Mouse (Mus musculus): ENCODE measurements around the gene Rrp36. TPM values are rescaled to one million over a fixed set of nuclear protein-coding genes. Genes with fewer than 3 reads are reported as not detected.

The Rrp36 gene
- polyA plus RNA-seq, 1 experiment from 2014 or later = 21.5 TPM

- ATAC-seq (ENCODE audit: insufficient read depth) = peak; percentile 77
- no peaks in the 10 kb centered on the region for H3K27me3 ChIP-seq
- under 1% methylated on average over 53 of the region's 53 CpGs for WGBS (ENCODE audit: insufficient replicate concordance)
- H3K4me1 ChIP-seq (replicated peaks) = peaks cover 43% of the 10 kb centered on the region
- H3K27ac ChIP-seq (replicated peaks) = peak within 1 kb of the TSS; percentile 81
- H3K36me3 ChIP-seq (replicated peaks) = peaks cover 13% of the 10 kb centered on the region
- peak within 1 kb of the TSS; percentile 78 for H3K4me3 ChIP-seq (replicated peaks)
- H3K4me2 ChIP-seq = peak within 1 kb of the TSS; percentile 92
- H3K9ac ChIP-seq = peak within 1 kb of the TSS; percentile 73
- H3K9me3 ChIP-seq (replicated peaks) = no peaks in the 10 kb centered on the region
Measured at GRCm38 (mm10) chr17:46645561-46646321, 28.4 kb downstream of the Rrp36 start, which contains the start of the genes Klc4 and Mrpl2. Gene Klc4, minus strand, starts transcription at chr17:46646022. Gene Mrpl2, plus strand, starts transcription at chr17:46646229.

- peak overlapping the region; percentile 92 for H3K4me2 ChIP-seq
- 0 out of 2 replicates have a peak, but pooled peaks have one; percentile 10 for ATAC-seq (ENCODE audit: insufficient read depth)
- WGBS (ENCODE audit: insufficient replicate concordance) = 12% methylated on average over 11 of the region's 11 CpGs
- peak overlapping the region; percentile 64 for H3K9ac ChIP-seq
- no peaks in the 10 kb centered on the region for H3K27me3 ChIP-seq
- peak overlapping the region; percentile 81 for H3K27ac ChIP-seq (replicated peaks)
- peaks cover 36% of the 10 kb centered on the region for H3K4me1 ChIP-seq (replicated peaks)
- H3K4me3 ChIP-seq (replicated peaks) = peak overlapping the region; percentile 78
- H3K36me3 ChIP-seq (replicated peaks) = peaks cover 13% of the 10 kb centered on the region
- no peaks in the 10 kb centered on the region for H3K9me3 ChIP-seq (replicated peaks)
Measured at GRCm38 (mm10) chr17:46644916-46645475, 29.2 kb downstream of the Rrp36 start.

DNA sequence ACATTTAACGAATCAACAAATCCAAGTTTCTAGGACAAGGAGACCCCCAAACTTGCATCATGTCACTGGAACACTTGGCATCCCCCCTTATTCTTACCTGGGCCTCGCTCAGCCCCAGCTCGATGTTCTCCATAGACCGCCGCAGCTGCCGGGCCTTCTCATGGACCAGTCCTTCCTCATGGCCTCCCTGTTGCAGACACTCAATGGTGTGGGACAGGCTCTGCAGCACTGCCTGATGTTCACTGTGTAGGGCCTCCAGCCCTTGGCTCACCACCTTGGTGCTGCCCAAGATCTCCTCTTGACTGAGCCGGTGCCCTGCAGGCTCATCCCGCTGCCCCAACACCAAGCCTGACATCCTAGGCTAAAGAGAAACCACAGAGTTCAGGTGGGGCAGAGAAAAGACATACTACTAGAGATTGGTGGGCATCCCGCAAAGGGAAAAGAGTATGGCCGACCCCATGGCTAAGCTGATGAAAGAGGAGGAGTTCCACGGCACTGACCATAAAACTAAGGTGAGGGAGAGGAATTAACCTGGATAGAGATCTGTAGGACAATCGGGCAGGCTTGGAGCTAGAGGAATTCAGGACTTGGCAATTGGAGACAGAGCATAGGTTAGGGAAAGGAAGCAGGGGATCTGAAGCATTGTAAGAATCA, 29.9 kb downstream of the Rrp36 start:
- Histone ChIP-seq H3K27ac (replicated peaks) (0 out of 2 replicates have a peak overlapping the region, but pooled peaks have one; percentile 81), H3K4me1 (replicated peaks) (peaks cover 32% of the 10 kb centered on the region), H3K36me3 (replicated peaks) (peaks cover 13% of the 10 kb centered on the region), H3K4me3 (replicated peaks) (peak overlapping the region; percentile 78), H3K9ac (no peak overlapping the region), H3K27me3 (no peaks in the 10 kb centered on the region), H3K4me2 (peak overlapping the region; percentile 92), H3K9me3 (replicated peaks) (no peaks in the 10 kb centered on the region)
- no peak for ATAC-seq (ENCODE audit: insufficient read depth)
- WGBS (ENCODE audit: insufficient replicate concordance) = 75% methylated on average over 12 of the region's 12 CpGs

GRCm38 (mm10) chr17:46642060-46642459, 32.1 kb downstream of the Rrp36 start:
- Histone ChIP-seq H3K4me3 (replicated peaks) (no peak overlapping the region), H3K4me2 (no peak overlapping the region), H3K9ac (no peak overlapping the region), H3K27me3 (no peaks in the 10 kb centered on the region), H3K9me3 (replicated peaks) (no peaks in the 10 kb centered on the region), H3K36me3 (replicated peaks) (no peaks in the 10 kb centered on the region), H3K4me1 (replicated peaks) (peaks cover 28% of the 10 kb centered on the region), H3K27ac (replicated peaks) (no peak overlapping the region)
- no peak for ATAC-seq (ENCODE audit: insufficient read depth)
- WGBS (ENCODE audit: insufficient replicate concordance) = 81% methylated on average over 17 of the region's 17 CpGs

DNA sequence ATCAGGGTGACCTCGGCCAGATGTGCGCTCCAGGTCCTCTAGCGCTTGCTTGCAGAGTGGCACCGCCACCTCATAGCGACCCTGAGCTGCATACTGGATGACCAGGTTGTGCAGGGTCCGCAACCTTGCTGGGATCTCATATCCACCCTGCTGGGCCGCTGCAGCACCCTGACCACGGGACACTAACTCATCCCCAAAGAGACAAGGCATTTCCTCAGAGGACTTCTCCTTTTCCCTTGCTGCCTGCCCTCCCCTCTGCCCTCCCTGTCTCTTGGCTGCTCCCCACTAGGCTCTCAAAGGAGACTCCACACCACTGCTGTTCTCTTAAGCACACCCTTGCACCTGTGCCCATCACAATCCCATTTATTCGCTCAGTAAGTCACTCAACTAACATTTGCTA, 34.2 kb downstream of the Rrp36 start:
- Histone ChIP-seq H3K4me2 (no peak overlapping the region; the same call in 1 of the 2 replicates), H3K9me3 (replicated peaks) (no peaks in the 10 kb centered on the region), H3K4me3 (replicated peaks) (no peak overlapping the region), H3K4me1 (replicated peaks) (peaks cover 19% of the 10 kb centered on the region), H3K36me3 (replicated peaks) (no peaks in the 10 kb centered on the region), H3K9ac (no peak overlapping the region), H3K27ac (replicated peaks) (no peak overlapping the region), H3K27me3 (no peaks in the 10 kb centered on the region)
- WGBS (ENCODE audit: insufficient replicate concordance) = 36% methylated on average over 9 of the region's 9 CpGs
- ATAC-seq (ENCODE audit: insufficient read depth) = no peak

DNA sequence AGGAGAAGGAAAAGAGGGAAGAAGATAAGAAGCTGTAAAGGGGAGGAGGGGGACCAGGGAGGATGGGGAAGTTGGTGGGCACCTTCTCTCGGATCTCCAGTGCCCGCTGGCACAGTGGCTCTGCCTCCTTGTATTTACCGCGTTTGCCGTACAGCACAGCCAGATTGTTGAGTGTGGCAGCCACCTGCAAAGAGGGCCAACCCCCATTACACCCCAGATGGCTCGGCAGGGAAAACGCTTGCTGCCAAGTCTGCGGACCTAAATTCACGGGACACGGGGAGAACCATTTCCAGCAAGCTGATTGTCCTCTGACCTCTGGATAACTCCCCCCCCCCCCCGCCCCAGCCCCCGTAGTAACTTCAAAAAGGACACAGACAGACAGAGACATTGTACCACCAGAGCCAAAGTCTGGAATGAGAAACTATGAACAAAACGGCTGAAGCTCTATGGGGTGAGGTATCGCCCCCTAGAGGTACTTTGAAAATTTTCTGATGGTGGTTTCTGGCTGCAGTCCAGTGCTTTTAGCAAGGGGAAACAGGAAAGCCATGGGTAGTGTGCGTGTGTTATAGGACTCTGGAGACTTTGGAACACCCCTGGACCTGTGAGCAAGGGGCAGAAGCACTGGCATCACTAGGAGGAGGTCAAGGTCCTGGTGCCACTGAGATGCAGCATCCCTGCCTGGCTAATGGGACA, 37.2 kb downstream of the Rrp36 start:
- 25% methylated on average over 15 of the region's 15 CpGs for WGBS (ENCODE audit: insufficient replicate concordance)
- no peak overlapping the region for H3K4me3 ChIP-seq (replicated peaks)
- no peak overlapping the region for H3K9ac ChIP-seq
- H3K36me3 ChIP-seq (replicated peaks) = no peaks in the 10 kb centered on the region
- H3K4me1 ChIP-seq (replicated peaks) = peaks cover 9% of the 10 kb centered on the region; the same call in 1 of the 2 replicates
- H3K27me3 ChIP-seq = no peaks in the 10 kb centered on the region
- no peak overlapping the region for H3K27ac ChIP-seq (replicated peaks)
- no peak for ATAC-seq (ENCODE audit: insufficient read depth)
- no peaks in the 10 kb centered on the region for H3K9me3 ChIP-seq (replicated peaks)
- H3K4me2 ChIP-seq = peak overlapping the region; percentile 35; the same call in 1 of the 2 replicates

DNA sequence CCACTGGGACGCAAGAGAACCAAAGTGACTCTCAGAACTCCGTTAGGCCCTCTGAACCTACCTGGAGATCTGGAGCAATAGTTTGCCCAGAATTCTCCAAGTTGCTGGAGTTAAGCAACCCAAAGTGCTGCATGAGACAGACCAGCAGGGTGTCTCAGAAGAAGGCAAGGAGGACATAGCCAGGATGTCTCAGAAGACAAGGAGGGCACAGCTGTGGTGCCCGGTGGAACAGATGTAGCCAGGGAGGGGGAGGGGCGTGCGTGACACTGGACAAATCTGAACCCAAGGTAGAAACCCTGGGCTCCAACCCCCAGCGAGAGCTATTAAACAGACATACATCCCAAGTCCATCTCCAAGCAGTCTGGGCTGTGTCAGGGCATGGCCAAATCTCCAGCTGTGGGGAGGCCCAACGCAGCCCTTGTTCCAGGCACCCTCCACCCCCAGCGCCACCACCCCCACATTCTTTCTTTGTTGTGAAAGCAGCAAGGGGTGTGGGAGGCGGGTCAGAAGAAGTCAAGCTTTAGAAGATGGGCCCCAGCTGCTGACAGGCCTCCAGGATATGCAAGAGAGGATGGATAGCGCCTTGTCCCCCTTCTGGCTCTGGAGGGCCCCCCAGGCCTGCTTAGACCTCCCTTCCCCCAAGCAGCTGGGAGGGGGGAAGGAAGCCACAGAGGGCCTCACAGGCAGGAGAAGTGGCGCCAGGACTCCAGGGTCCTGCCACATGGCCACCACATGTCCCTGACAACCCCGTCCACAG, 44.3 kb downstream of the Rrp36 start:
- H3K9me3 ChIP-seq (replicated peaks) = no peaks in the 10 kb centered on the region
- H3K4me1 ChIP-seq (replicated peaks) = peaks cover 9% of the 10 kb centered on the region
- peaks cover 52% of the 10 kb centered on the region for H3K27me3 ChIP-seq
- H3K4me3 ChIP-seq (replicated peaks) = peak overlapping the region; percentile 62
- 0 out of 2 replicates have a peak, but pooled peaks have one; percentile 13 for ATAC-seq (ENCODE audit: insufficient read depth)
- H3K4me2 ChIP-seq = peak overlapping the region; percentile 66
- no peak overlapping the region for H3K9ac ChIP-seq
- 0 out of 2 replicates have a peak overlapping the region, but pooled peaks have one; percentile 6 for H3K27ac ChIP-seq (replicated peaks)
- no peaks in the 10 kb centered on the region for H3K36me3 ChIP-seq (replicated peaks)
- WGBS (ENCODE audit: insufficient replicate concordance) = 19% methylated on average over 12 of the region's 12 CpGs

DNA sequence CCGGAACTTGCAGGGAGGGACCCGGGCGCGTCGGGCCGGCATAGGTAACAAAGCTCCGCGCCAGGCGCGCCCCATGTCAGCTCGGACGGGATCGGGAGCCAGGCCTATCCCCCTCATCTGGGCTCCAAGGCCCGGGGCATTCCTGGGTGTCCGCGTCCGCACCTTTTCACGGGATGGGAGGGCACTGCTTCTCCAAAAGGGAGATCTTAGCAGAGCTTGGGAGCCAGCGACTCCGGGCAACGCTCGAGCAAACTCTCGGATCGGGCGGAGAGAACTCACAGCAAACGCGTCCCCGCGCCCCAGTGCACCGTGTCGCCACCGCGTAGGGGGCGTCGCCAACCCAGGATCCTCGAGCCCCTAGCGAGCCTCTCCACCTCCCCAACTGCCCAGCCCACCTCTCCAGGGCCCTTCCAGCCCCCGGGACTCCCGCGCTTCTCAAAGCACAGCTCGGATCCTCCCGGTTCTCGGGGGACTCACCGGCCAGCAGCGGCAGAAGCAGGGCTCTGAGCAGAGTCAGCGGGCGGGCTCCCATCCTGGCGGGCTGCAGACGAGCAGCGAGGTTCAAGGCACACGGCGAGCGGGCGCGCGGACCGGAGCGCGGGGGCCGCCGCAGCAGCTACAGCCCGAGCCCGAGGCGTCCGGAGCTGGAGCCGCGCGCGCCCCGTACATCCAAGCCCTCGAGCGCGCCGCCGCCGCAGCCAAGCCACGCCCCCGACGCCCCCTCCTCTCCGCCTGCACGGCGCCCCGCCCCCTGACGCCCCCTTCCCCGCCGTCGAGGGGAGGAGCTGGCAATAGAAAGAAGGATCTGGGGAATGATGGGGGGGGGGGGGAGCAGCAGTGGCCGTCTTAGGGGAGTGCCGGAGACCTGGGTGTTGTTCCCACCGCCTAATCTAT, 45.1 kb downstream of the Rrp36 start, which contains the start of gene Ptk7:
TSS of gene Ptk7 (minus strand) at position 714 of the 894 bp plus-strand sequence.
- peak; percentile 36; the same call in 1 of the 2 replicates for ATAC-seq (ENCODE audit: insufficient read depth)
- Histone ChIP-seq H3K9me3 (replicated peaks) (no peaks in the 10 kb centered on the region), H3K4me1 (replicated peaks) (peaks cover 13% of the 10 kb centered on the region)

DNA sequence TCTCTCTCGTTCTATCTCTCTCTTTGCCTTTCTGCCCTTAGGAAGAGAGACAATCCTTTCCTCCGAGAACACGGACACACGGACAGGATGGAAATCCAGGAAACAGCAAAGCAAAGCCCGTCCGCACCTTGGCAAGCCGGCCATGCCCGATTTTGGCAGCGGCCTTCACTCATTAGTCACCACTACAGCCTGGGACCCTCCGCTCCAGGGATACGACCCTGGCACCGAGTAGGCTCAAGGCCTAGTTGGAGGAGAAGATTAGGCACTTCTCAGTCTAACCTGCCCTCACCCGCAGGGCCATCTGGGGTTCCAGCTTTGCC, 45.7 kb downstream of the Rrp36 start:
- Histone ChIP-seq H3K9me3 (replicated peaks) (no peaks in the 10 kb centered on the region), H3K27ac (replicated peaks) (no peak overlapping the region), H3K9ac (peak overlapping the region; percentile 48), H3K27me3 (peaks cover 52% of the 10 kb centered on the region), H3K36me3 (replicated peaks) (no peaks in the 10 kb centered on the region), H3K4me3 (replicated peaks) (peak overlapping the region; percentile 62), H3K4me1 (replicated peaks) (peaks cover 13% of the 10 kb centered on the region), H3K4me2 (peak overlapping the region; percentile 66)
- ATAC-seq (ENCODE audit: insufficient read depth) = no peak
- under 1% methylated on average over 13 of the region's 13 CpGs for WGBS (ENCODE audit: insufficient replicate concordance)

More for the DNA sequence above, 45.1 kb downstream of the Rrp36 start, which contains the start of gene Ptk7:
- Histone ChIP-seq H3K4me2 (peak within 1 kb of the TSS; percentile 66), H3K4me3 (replicated peaks) (peak within 1 kb of the TSS; percentile 62), H3K36me3 (replicated peaks) (no peaks in the 10 kb centered on the region), H3K9ac (peak within 1 kb of the TSS; percentile 48), H3K27me3 (peaks cover 52% of the 10 kb centered on the region), H3K27ac (replicated peaks) (peak within 1 kb of the TSS; percentile 48; the same call in 1 of the 2 replicates)
- under 1% methylated on average over 85 of the region's 90 CpGs for WGBS (ENCODE audit: insufficient replicate concordance)
